Mouse (Mus musculus) embryonic facial prominence, embryonic 14.5 days (tissue): ENCODE results near the gene 1700015G11Rik. TPM values are rescaled to one million over a fixed set of nuclear protein-coding genes. Genes with fewer than 3 reads are reported as not detected.

Source experiments
- polyA plus RNA-seq: library from polyadenylated mRNA; unstranded; fragments of >200 nt; fragmentation: Nextera tagmentation; extraction: Ambion mirVana; gene quantifications from 2 replicates; pipeline ENCODE4 v1.2.1, GENCODE M21; 2014

Gene 1700015G11Rik
- polyA plus RNA-seq, 1 experiment from 2014 or later, result not detected

Other genes starting within 250 kb of the 1700015G11Rik start
- gene Gas2, start 153.7 kb downstream of the 1700015G11Rik start, polyA plus RNA-seq, result 53.9 and 66.8 TPM in 2 replicates
- gene Fancf, start 153.5 kb downstream of the 1700015G11Rik start, polyA plus RNA-seq, result 12.0 and 12.3 TPM in 2 replicates
- 6.1 and 6.7 TPM in 2 replicates for gene Svip, start 9.7 kb downstream of the 1700015G11Rik start, polyA plus RNA-seq